Mouse (Mus musculus) cerebellum, adult 11 months (tissue): Measurements from ENCODE around the gene Zfp146.
A peak's percentile ranks its signal among the peaks of the same experiment; 100 is the strongest.
"Not testable (repeated sequence)": the region's sequence is repeated elsewhere in the genome, so short reads cannot be mapped to it uniquely, and the experiment has no call there.

Experiments used
- DNase-seq: peaks from one replicate; pipeline ENCODE4 v3.0.0; 2022

The Zfp146 gene

DNA sequence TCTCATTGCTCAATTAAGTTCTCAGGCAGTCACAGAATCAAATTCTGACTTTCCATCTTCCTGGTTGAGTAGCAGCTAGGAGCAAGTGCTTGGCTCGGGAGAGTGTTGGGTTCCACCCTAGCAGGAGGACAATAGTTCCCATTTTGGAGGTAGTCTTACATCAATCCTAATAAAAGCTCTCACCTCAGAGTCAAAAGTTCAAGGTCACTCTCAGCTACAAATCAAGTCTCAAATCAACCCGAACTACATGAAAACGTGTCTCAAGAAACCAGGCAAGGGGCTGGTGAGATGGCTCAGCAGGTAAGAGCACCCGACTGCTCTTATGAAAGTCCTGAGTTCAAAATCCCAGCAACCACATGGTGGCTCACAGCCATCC is 19.6 kb upstream of the Zfp146 start:
- no peak for DNase-seq

DNA sequence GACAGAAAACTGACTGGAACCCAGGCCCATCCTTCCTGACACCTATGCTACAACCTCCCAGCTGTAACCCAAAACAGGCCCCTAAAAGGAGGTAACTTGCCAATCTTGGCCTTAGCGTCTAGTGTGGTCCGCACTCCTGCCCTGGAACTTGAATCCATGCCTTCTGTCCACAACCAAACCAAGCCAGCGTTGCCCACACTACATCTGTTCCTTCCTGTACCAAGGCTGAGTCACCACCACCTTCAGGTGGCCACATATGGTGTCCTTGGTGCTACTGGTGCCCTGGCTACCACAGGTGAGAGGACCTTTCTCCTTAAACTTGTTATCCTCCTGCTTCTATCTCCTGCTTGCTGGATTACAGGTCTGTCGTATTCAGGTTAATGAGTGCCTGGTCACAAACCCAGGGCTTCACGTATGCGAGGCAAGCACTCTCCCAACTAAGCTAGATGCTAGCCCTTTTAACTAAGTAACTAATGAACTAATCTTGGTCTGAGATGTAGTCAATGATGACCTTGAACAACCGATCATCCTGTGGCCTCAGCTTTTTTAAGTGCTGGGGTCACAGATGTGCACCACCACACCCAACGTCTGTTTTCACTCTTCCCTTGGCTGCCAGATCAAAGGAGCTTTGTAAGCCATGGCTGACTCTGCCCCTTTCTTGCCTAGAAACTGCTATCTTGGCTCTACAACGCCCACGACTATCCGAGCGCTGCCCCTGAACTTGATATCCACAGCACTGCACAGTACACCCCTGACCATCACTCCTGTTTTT is 19.0 kb upstream of the Zfp146 start:
- no peak for DNase-seq

DNA sequence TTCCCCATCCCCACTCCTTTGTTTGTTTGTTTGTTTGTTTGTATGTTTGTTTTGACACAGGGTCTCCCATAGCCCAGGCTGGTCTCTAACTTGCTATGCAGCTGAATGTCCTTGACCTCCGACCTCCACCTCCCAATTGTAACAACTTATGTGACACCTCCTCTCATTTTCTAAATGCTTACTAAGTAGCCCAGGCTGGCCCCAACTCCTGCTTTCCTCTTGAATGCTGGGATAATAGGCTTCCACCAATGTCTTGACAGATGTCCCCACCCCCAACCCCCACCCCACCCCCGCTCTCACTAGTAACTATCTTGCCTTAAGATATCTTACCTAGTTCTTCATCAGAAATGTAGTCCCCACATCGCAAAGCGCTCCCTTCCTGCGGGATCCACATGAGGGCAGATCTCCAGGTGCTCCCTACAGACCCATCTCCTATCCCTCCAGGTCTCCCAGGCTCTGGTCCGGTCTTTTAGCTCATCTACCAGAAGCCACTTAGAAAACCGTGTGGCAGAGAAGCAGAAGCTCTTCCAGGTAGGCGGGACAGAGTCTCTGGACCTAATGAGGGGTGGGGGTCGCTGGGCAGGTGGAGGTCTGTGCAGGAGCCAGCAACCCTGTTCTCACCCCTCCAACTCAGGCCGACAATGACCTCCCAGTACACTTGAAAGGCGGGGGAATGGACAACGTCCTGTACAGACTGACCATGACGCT is 15.2 kb upstream of the Zfp146 start:
- no peak for DNase-seq

- DNase-seq, result peak; percentile 66
Observed at GRCm38 (mm10) chr7:30183879-30184289, 14.3 kb upstream of the Zfp146 start, which contains the start of gene Cox7a1. Gene Cox7a1 (plus strand): TSS chr7:30184144.

GRCm38 (mm10) chr7:30183189-30183588 is 13.6 kb upstream of the Zfp146 start:
- not testable (repeated sequence) for DNase-seq

DNA sequence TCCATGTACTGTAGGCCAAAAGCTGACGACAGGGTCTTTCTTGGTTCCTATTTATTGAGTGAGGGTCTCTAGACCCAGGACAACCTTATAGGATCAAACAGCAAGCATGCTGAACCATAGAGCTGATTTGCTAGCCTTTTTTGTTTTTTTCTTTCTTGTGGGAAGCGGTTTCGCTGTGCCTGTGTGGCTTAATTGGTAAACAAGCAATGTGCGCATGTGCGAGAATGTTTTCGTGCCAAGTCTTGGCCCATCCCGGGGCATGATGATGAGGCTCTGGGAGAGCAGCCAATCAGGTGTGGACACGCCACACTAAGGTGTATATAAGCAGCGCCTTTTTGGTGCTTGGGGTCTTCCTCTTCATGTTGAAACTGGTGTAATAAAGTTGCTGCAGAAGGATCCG is 12.4 kb upstream of the Zfp146 start:
- not testable (repeated sequence) for DNase-seq

DNA sequence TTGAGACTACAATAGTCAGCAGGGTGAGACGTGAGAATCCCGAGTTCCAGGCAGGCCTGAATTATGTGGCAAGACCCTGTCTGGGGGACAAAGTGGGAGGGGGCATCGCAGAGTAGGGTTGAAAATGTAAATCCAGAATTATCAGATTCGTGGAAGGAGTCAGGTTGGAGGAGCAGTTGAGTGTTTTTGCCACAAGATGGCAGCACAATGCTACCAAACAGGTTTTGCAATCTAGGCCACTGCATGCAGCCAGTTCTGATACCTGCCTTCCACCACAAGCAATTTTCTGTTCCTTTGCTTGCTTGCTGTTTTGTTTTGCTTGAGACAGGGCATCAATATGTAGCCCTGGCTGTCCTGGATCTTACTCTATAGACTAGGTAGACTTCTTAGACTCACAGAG is 11.8 kb upstream of the Zfp146 start:
- DNase-seq, result peak; percentile 69

- no peak for DNase-seq
Observed at GRCm38 (mm10) chr7:30178256-30178655, 8.7 kb upstream of the Zfp146 start.

GRCm38 (mm10) chr7:30176474-30176873 is 6.9 kb upstream of the Zfp146 start:
- no peak for DNase-seq

GRCm38 (mm10) chr7:30170283-30170951 is 867 bp upstream of the Zfp146 start:
- DNase-seq, result no peak

DNA sequence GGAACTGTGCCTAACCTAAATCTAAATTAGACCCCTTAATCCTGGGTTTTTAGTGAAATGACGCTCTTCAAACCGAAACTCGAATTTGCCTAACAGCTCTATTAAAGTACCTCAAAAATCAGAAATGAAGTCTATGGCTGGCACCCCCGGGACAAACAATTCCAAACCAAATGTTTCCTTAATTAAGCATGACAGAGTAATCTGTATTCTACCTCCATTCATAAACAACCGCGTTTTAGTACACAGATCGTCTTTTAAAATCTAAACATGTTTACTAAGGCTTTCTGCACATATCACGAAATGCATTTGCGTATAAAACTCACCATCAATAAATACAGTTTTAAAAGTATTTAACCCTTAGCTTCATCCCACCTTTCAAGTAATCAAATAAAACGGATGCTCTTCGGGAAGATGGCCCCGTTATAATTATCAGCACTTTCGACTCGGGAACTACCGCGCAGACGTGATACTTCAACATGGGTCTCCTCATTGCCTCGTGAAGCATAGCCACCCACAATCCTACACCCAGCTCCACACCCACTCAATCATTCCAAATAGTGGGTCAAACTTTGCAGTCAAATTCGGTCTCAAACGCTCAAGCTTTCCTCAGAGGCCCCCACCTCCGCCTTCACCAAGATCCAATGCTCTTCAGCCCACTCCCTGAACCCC is 502 bp downstream of the Zfp146 start:
- DNase-seq, result no peak

DNA sequence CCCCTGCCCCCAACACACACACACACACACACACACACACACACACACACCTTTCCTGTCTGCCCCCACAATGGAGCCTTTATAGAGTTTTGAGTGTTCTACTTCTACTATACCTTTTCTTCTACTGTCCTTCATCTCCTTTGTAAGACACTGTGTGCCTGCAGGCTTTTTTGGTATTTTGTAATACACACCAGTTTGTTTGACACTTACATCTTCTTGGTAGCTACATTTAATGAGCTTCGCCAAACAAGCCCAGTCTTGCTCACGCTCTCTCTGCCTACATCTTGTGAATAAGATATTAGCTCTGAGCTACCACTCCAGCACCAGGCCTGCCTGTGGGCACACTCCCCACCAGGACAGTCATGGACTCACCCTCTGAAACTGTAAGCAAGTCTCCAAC is 4.8 kb downstream of the Zfp146 start:
- DNase-seq, result no peak

DNA sequence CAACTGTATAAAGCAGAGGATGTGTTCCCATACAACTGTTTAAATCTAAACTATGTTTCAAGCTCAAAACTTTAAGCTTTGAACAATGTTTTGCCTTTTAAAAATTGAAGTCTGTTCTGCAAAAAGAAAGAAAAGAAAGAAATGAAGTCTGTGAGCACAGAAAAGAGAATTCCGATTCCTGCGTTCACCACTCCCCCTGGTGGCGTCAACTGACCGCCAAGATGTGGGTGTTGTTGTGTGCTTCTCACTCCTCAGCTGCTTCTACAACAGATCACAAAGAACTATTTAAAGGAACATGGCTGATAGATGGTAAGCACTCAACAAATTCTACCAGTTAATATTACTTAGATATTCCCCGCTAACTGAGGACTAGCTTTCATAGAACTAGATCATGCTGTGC is 6.4 kb downstream of the Zfp146 start:
- DNase-seq, result no peak

DNA sequence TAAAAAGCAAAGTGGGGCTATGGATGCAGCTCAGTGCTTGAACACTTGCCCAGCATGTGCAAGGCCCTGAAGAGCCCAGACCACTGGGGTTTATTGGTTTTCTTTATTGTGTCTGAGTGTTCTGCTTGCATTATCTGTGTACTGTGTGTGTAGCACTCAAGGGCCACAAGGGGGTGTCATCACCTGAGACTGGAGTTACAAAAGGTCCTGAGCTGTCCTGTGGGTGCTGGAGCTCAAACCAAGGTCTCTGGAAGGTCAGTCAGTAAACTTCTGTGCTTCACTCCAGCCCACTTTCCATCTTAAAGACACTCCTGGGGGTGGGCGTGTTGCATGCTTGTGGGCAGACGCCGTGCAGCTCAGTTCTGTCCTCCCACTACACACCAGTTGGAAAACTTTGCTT is 14.0 kb downstream of the Zfp146 start:
- DNase-seq, result no peak

- no peak for DNase-seq
Observed at GRCm38 (mm10) chr7:30154040-30154439, 15.5 kb downstream of the Zfp146 start.

DNA sequence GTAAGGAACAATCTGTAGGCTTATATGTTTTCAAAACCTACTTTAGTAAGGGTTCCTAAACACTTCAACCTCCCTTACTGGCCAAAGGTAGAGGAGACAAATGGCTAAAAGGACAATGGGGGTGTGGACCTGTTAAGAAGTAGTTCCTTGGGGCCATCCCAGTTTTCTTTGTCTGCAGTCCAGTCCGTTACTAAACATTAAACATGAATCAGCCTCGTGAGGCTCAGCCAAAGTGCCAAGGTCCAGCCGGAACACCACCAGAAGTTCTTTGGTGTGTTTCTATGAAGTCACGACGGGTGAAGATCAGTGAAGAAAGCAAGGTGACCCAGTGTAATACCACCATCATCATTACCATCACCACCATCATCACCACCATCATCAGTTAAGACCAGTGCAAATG is 22.5 kb downstream of the Zfp146 start:
- no peak for DNase-seq

GRCm38 (mm10) chr7:30143555-30144209 is 25.9 kb downstream of the Zfp146 start:
- peak; percentile 34 for DNase-seq

- no peak for DNase-seq
Observed at GRCm38 (mm10) chr7:30143170-30143554, 26.4 kb downstream of the Zfp146 start.

- DNase-seq, result no peak
Observed at GRCm38 (mm10) chr7:30136826-30137225, 32.7 kb downstream of the Zfp146 start.

DNA sequence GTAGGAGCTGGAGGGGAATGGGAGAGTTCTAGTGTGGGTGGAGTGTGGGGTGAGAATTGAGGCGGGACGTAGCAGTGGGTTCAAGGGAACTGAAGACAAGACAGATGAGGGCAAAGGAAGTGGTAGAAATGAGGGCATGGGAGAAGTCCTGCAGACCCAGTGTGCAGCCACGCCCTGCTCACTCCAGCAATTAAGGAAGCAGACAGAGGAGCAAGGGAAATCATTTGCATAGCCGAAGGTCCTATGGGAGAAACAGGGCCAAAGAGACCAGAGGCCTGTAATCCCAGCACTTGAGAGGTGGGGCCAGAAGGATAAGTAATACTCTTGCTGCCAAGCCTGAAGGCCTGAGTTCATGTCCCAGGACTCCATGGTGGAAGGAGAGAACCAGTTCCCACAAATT is 37.2 kb downstream of the Zfp146 start:
- DNase-seq, result no peak

DNA sequence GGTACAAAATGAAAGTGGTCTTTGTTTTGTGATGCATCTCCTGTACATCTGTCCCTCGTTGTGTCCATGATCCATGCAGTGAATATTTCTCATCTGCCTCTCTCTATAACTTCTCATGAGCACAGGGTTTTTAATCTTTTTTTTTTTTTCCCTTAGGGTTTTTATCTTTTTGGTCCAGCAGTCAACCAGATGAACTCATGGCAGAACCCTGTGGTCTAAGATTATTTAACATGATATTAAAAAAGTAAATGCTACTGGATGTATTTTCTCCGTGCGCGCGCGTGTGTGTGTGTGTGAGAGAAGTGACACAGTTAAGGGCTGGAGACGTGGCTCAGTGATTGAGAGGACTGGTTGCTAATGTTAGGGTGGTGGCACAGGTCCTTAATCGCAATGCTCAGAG is 39.6 kb downstream of the Zfp146 start:
- no peak for DNase-seq

DNA sequence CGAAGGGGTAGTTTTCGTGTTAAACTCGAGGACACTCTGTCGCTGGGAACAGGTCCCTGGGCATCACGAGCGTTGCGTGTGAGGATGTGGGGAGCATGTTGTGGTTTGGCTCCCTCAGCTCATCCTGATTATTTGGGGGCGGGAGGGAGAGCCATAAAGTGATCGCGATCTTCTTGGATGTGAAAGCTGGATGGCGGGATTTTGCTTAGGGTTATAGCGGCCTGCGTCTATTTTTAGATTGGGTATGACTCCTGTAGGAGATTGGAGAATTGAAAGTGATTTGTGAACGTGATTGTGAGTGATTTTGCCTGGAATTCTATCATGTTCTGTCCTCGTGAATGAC is 47.4 kb downstream of the Zfp146 start:
- no peak for DNase-seq
